Mouse (Mus musculus) MEL (cell line): ENCODE measurements at regions not wholly inside any gene's neighbourhood (a gene's known extent, or its start where the extent isn't known, plus 50 kb on each side); places are given as distances from the start of the nearest gene placed in this dataset.

ENCODE experiments used
- DNase-seq: peaks from one replicate; pipeline ENCODE4 v3.0.0; 2011; ENCODE audit warnings: low read depth, low spot score
- H3K27ac ChIP-seq: 2 replicates; pipeline ENCODE4 v1.5.1; 2012; ENCODE audit warnings: low read depth, mild to moderate bottlenecking, control low read depth, low read length, moderate library complexity; ENCODE audit not compliant: control insufficient read depth
- H3K27me3 ChIP-seq, 2 experiments: fragments of 150-350 bp in 1 of 2; sonication (generic) in 1 of 2; 2 replicates each; pipeline ENCODE4 v1.6.1; 2012; ENCODE audit warnings: low read length in 2 of 2, mild to moderate bottlenecking in 2 of 2, improper control_type of control experiment in 1 of 2, moderate library complexity in 1 of 2; ENCODE audit not compliant: insufficient read depth in 2 of 2, control insufficient read depth in 1 of 2
- H3K36me3 ChIP-seq, 2 experiments: 2 replicates each; pipeline ENCODE4 v1.6.1; 2012 to 2014; ENCODE audit warnings: low read length in 2 of 2, improper control_type of control experiment in 1 of 2, inconsistent platforms in 1 of 2, mild to moderate bottlenecking in 1 of 2; ENCODE audit not compliant: insufficient read depth in 2 of 2, control insufficient read depth in 1 of 2
- H3K4me1 ChIP-seq, 2 experiments: fragments of 150-350 bp in 1 of 2; sonication (generic) in 1 of 2; 2 replicates each; pipeline ENCODE4 v1.6.1; 2012; ENCODE audit warnings: low read length in 2 of 2, improper control_type of control experiment in 1 of 2, mild to moderate bottlenecking in 1 of 2; ENCODE audit not compliant: insufficient read depth in 2 of 2, control insufficient read depth in 1 of 2
- H3K4me3 ChIP-seq, 2 experiments: fragments of 150-350 bp in 1 of 2; sonication (generic) in 1 of 2; 2 replicates each; pipeline ENCODE4 v1.5.1; 2012; ENCODE audit warnings: low read depth in 2 of 2, low read length in 2 of 2, mild to moderate bottlenecking in 2 of 2, moderate library complexity in 2 of 2, control low read depth in 1 of 2, improper control_type of control experiment in 1 of 2; ENCODE audit not compliant: control insufficient read depth in 1 of 2, insufficient read depth in 1 of 2
- H3K79me2 ChIP-seq: 2 replicates; pipeline ENCODE4 v1.6.1; 2012; ENCODE audit warnings: mild to moderate bottlenecking, low read length, moderate library complexity; ENCODE audit not compliant: control insufficient read depth, poor library complexity, insufficient read depth
- H3K9ac ChIP-seq: 2 replicates; pipeline ENCODE4 v1.6.1; 2012; ENCODE audit warnings: low read depth, mild to moderate bottlenecking, control low read depth, low read length, moderate library complexity; ENCODE audit not compliant: control insufficient read depth, poor library complexity, severe bottlenecking
- H3K9me3 ChIP-seq: fragments of 150-350 bp; sonication (generic); replicated peaks from 2 replicates; pipeline ENCODE4 v1.6.1; 2012; ENCODE audit warnings: mild to moderate bottlenecking, low read length, improper control_type of control experiment, moderate library complexity; ENCODE audit not compliant: insufficient read depth
- BHLHE40 ChIP-seq: IDR thresholded peaks from 2 replicates; pipeline ENCODE4 v1.6.1; 2012; ENCODE audit warnings: low read depth, mild to moderate bottlenecking, inconsistent platforms, low read length, improper control_type of control experiment, borderline replicate concordance
- CHD2 ChIP-seq: IDR thresholded peaks from 2 replicates; pipeline ENCODE4 v1.6.1; 2011; ENCODE audit warnings: low read length, improper control_type of control experiment
- E2F4 ChIP-seq: IDR thresholded peaks from 2 replicates; pipeline ENCODE4 v1.6.1; 2011; ENCODE audit warnings: low read depth, low read length, improper control_type of control experiment, borderline replicate concordance
- ELF1 ChIP-seq: IDR thresholded peaks from 2 replicates; pipeline ENCODE4 v1.6.1; 2014; ENCODE audit warnings: low read depth, mild to moderate bottlenecking, inconsistent platforms, low read length, improper control_type of control experiment, moderate library complexity
- EP300 ChIP-seq, 2 experiments: IDR thresholded peaks; 2 replicates each; pipeline ENCODE4 v1.6.1; 2011; ENCODE audit warnings: improper control_type of control experiment in 2 of 2, low read length in 2 of 2, low read depth in 1 of 2, mild to moderate bottlenecking in 1 of 2
- GATA1 ChIP-seq: IDR thresholded peaks from 2 replicates; pipeline ENCODE4 v1.6.1; 2011; ENCODE audit warnings: low read depth, low read length, improper control_type of control experiment
- HCFC1 ChIP-seq: IDR thresholded peaks from 2 replicates; pipeline ENCODE4 v1.6.1; 2012; ENCODE audit warnings: low read depth, mild to moderate bottlenecking, inconsistent platforms, low read length, improper control_type of control experiment, moderate library complexity
- JUND ChIP-seq: IDR thresholded peaks from 2 replicates; pipeline ENCODE4 v1.6.1; 2011; ENCODE audit warnings: low read depth, mild to moderate bottlenecking, improper control_type of control experiment, low read length
- MAFK ChIP-seq: IDR thresholded peaks from 2 replicates; pipeline ENCODE4 v1.6.1; 2011; ENCODE audit warnings: low read depth, mild to moderate bottlenecking, low read length, improper control_type of control experiment, borderline replicate concordance
- MEF2A ChIP-seq: IDR thresholded peaks from 2 replicates; pipeline ENCODE4 v1.6.1; 2014; ENCODE audit warnings: low read depth, mild to moderate bottlenecking, inconsistent platforms, low read length, improper control_type of control experiment; ENCODE audit not compliant: poor library complexity, insufficient replicate concordance, severe bottlenecking; ENCODE audit errors: extremely low read depth
- MYB ChIP-seq: IDR thresholded peaks from 2 replicates; pipeline ENCODE4 v1.6.1; 2011; ENCODE audit warnings: mild to moderate bottlenecking, low read depth, low read length, improper control_type of control experiment
- MYC ChIP-seq: IDR thresholded peaks from 2 replicates; pipeline ENCODE4 v1.6.1; 2011; ENCODE audit warnings: low read depth, mild to moderate bottlenecking, low read length, improper control_type of control experiment, moderate library complexity
- NRF1 ChIP-seq: IDR thresholded peaks from 2 replicates; pipeline ENCODE4 v1.6.1; 2014; ENCODE audit warnings: low read depth, mild to moderate bottlenecking, inconsistent platforms, low read length, improper control_type of control experiment, moderate library complexity; ENCODE audit not compliant: poor library complexity, insufficient read depth, severe bottlenecking
- SIN3A ChIP-seq: IDR thresholded peaks from 2 replicates; pipeline ENCODE4 v1.6.1; 2012; ENCODE audit warnings: low read length, improper control_type of control experiment, inconsistent platforms
- TBP ChIP-seq: IDR thresholded peaks from 2 replicates; pipeline ENCODE4 v1.8.0; 2011; ENCODE audit warnings: low read depth, low read length, improper control_type of control experiment
- TCF12 ChIP-seq: IDR thresholded peaks from 2 replicates; pipeline ENCODE4 v1.6.1; 2014; ENCODE audit warnings: low read depth, mild to moderate bottlenecking, inconsistent platforms, low read length, improper control_type of control experiment, moderate library complexity
- USF1 ChIP-seq: IDR thresholded peaks from 2 replicates; pipeline ENCODE4 v1.6.1; 2014; ENCODE audit warnings: low read depth, mild to moderate bottlenecking, inconsistent platforms, low read length, improper control_type of control experiment, moderate library complexity
- USF2 ChIP-seq, 2 experiments: IDR thresholded peaks; 2 replicates each; pipeline ENCODE4 v1.6.1; 2011 to 2012; ENCODE audit warnings: improper control_type of control experiment in 2 of 2, low read length in 2 of 2, borderline replicate concordance in 1 of 2, inconsistent platforms in 1 of 2, low read depth in 1 of 2, mild to moderate bottlenecking in 1 of 2; ENCODE audit not compliant: insufficient read depth in 1 of 2
- ZC3H11A ChIP-seq: IDR thresholded peaks from 2 replicates; pipeline ENCODE4 v1.6.1; 2012; ENCODE audit warnings: low read depth, mild to moderate bottlenecking, inconsistent platforms, low read length, improper control_type of control experiment
- ZKSCAN1 ChIP-seq: IDR thresholded peaks from 2 replicates; pipeline ENCODE4 v1.6.1; 2012; ENCODE audit warnings: low read depth, mild to moderate bottlenecking, inconsistent platforms, low read length, improper control_type of control experiment, moderate library complexity
- ZMIZ1 ChIP-seq: IDR thresholded peaks from 2 replicates; pipeline ENCODE4 v1.6.1; 2012; ENCODE audit warnings: low read depth, mild to moderate bottlenecking, inconsistent platforms, low read length, improper control_type of control experiment, moderate library complexity
- ZNF384 ChIP-seq: IDR thresholded peaks from 2 replicates; pipeline ENCODE4 v1.6.1; 2012; ENCODE audit warnings: low read depth, mild to moderate bottlenecking, inconsistent platforms, low read length, improper control_type of control experiment

- H3K79me2 ChIP-seq = no peaks in the 10 kb centered on the region
- H3K27ac ChIP-seq = no peak overlapping the region
- DNase-seq = no peak
- no peaks in the 10 kb centered on the region for H3K4me1 ChIP-seq
- TF ChIP-seq ZKSCAN1 (no peak), ZC3H11A (no peak)
- H3K27me3 ChIP-seq = no peaks in the 10 kb centered on the region
- no peak overlapping the region for H3K9ac ChIP-seq
- H3K4me3 ChIP-seq = no peak overlapping the region
- H3K9me3 ChIP-seq = no peaks in the 10 kb centered on the region
- no peaks in the 10 kb centered on the region for H3K36me3 ChIP-seq
These were observed 304.9 kb downstream of the Cog6 start for GRCm38 (mm10) chr3:52712151-52712550.

DNA sequence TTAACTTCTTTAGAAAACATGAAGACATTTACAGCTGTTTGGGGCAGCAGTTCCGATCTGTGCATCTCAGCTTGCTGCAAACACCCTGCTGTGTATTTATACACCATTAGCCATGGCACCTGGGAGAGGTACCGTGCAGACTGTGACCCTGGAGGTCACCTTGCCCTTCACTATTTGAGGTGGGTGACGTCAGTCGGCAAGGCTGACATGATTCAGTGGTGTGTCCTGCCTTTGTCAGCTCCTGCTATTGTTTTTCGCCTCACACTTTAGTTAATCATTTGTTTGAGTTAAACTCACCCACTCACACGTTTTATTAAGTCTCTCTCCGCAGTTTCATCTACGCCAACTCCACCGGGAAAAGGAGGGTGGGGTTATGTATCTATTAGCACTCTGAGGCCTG is 305.9 kb downstream of the Cog6 start:
- H3K27ac ChIP-seq = no peak overlapping the region
- no peak overlapping the region for H3K4me3 ChIP-seq
- H3K36me3 ChIP-seq = no peaks in the 10 kb centered on the region
- no peaks in the 10 kb centered on the region for H3K79me2 ChIP-seq
- TF ChIP-seq USF1 = no peak
- TF ChIP-seq MYB = no peak
- TF ChIP-seq TBP = no peak
- TF ChIP-seq MEF2A = no peak
- no peak for TF ChIP-seq MAFK
- TF ChIP-seq TCF12 = no peak
- no peak for TF ChIP-seq JUND
- no peak for TF ChIP-seq ZNF384
- TF ChIP-seq BHLHE40 = no peak
- no peak for TF ChIP-seq GATA1
- no peaks in the 10 kb centered on the region for H3K9me3 ChIP-seq
- H3K27me3 ChIP-seq = no peaks in the 10 kb centered on the region
- DNase-seq = no peak
- no peaks in the 10 kb centered on the region for H3K4me1 ChIP-seq
- H3K9ac ChIP-seq = no peak overlapping the region

GRCm38 (mm10) chr3:52708746-52709145 is 308.3 kb downstream of the Cog6 start:
- H3K36me3 ChIP-seq = no peaks in the 10 kb centered on the region
- no peaks in the 10 kb centered on the region for H3K9me3 ChIP-seq
- TF ChIP-seq E2F4 = no peak
- no peak for TF ChIP-seq SIN3A
- no peak for TF ChIP-seq EP300 (IDR thresholded peaks at IDR 0.05; ENCODE audit: low read depth in 1 of 2, low read length in 2 of 2)
- no peak for TF ChIP-seq MAFK
- no peak for TF ChIP-seq MEF2A
- TF ChIP-seq ELF1 = no peak
- TF ChIP-seq BHLHE40 = no peak
- TF ChIP-seq NRF1 = no peak
- TF ChIP-seq HCFC1 = no peak
- no peak for TF ChIP-seq ZMIZ1
- TF ChIP-seq CHD2 = no peak
- no peak for TF ChIP-seq USF2 (IDR thresholded peaks at IDR 0.05; ENCODE audit: borderline replicate concordance in 1 of 2, insufficient read depth in 1 of 2, low read depth in 1 of 2, low read length in 2 of 2)
- no peak for TF ChIP-seq MYC
- H3K27ac ChIP-seq = no peak overlapping the region
- H3K27me3 ChIP-seq = no peaks in the 10 kb centered on the region
- no peak for DNase-seq
- no peak overlapping the region for H3K4me3 ChIP-seq
- H3K9ac ChIP-seq = no peak overlapping the region
- H3K4me1 ChIP-seq = no peaks in the 10 kb centered on the region
- no peaks in the 10 kb centered on the region for H3K79me2 ChIP-seq
